Comparison of ENCODE assay signal across 22 mouse cellular contexts in genomic region chr12:102382180-102382579, GRCm38 (mm10).
"Had no signal": no experiment of that assay in that cellular context is flagged by ENCODE, and none has a peak within 500 bp of the region (broad histone marks: within the 10 kb centered on the region; RNA-seq: fewer than 3 reads in every experiment).

No protein-coding gene starts in this region.

- H3K27ac ChIP-seq: kidney, embryonic 15.5 days; left cerebral cortex, adult 2 months; limb, embryonic 12.5 days; limb, embryonic 15.5 days; midbrain, embryonic 10.5 days; midbrain, embryonic 13.5 days; neural tube, embryonic 13.5 days; stomach, postnatal 0 days had no signal

- H3K9me3 ChIP-seq: kidney, embryonic 15.5 days; limb, embryonic 12.5 days; limb, embryonic 15.5 days; megakaryocyte, embryonic 14.5 days; midbrain, embryonic 10.5 days; midbrain, embryonic 13.5 days; neural tube, embryonic 13.5 days had no signal

- H3K27me3 ChIP-seq: kidney, embryonic 15.5 days; limb, embryonic 12.5 days; limb, embryonic 15.5 days; megakaryocyte, embryonic 14.5 days; midbrain, embryonic 13.5 days; neural tube, embryonic 13.5 days had no signal

- H3K4me3 ChIP-seq: kidney, embryonic 15.5 days; left cerebral cortex, adult 2 months; limb, embryonic 12.5 days; limb, embryonic 15.5 days; megakaryocyte, embryonic 14.5 days; midbrain, embryonic 10.5 days; midbrain, embryonic 13.5 days; myocyte; neural tube, embryonic 13.5 days had no signal

- ATAC-seq: midbrain, embryonic 13.5 days; midbrain, embryonic 16.5 days had no signal

- H3K36me3 ChIP-seq: limb, embryonic 12.5 days; midbrain, embryonic 10.5 days; midbrain, embryonic 13.5 days; neural tube, embryonic 13.5 days had no signal

- H3K4me1 ChIP-seq: kidney, embryonic 15.5 days; limb, embryonic 12.5 days; limb, embryonic 15.5 days; midbrain, embryonic 10.5 days; midbrain, embryonic 13.5 days; neural tube, embryonic 13.5 days had no signal

- DNase-seq: kidney, adult 11 months; kidney, adult 8-10 months; kidney, postnatal 10 days; kidney, postnatal 36 days; layer of hippocampus, postnatal 36 days; lung, embryonic 14.5 days; lung, postnatal 10 days; lung, postnatal 36 days; thymus, adult 2 months; thymus, postnatal 14 days; thymus, postnatal 4 days had no signal

- H3K4me2 ChIP-seq: kidney, embryonic 15.5 days; limb, embryonic 12.5 days; limb, embryonic 15.5 days; lung, embryonic 14.5 days; midbrain, embryonic 13.5 days; neural tube, embryonic 13.5 days had no signal

- H3K9ac ChIP-seq: kidney, embryonic 15.5 days; limb, embryonic 12.5 days; limb, embryonic 15.5 days; lung, embryonic 14.5 days; midbrain, embryonic 13.5 days; neural tube, embryonic 13.5 days had no signal
